Mouse (Mus musculus) heart, postnatal 0 days (tissue): ENCODE results near the gene Sclt1.

Experiments
- CTCF ChIP-seq: IDR thresholded peaks from 2 replicates; pipeline ENCODE4 v1.5.1; 2016; ENCODE audit warnings: antibody characterized with exemption, control low read depth, low read depth
- EP300 ChIP-seq: IDR thresholded peaks from 2 replicates; pipeline ENCODE4 v1.6.1; 2016; ENCODE audit warnings: antibody characterized with exemption, low read depth

DNA sequence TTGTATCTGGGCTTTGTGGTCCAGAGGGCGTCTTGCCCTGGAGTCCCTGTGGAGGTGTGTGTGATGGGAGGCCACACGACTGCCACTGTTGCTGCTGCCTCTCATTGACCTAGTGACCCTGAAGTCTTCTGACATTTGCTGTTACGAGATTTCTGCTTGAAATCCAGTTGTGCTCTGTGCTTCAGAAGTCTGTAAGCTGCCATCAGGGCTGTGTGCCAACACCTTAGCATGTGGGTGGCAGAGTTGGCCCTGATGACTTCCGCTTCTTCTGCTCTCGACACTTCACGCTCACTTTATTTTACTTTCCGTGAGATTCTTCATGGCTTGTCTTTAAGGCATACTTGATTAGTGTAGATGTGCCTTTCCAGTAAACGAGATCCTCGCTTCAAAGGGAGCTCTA lies 143.9 kb downstream of the Sclt1 start:
- no peak for TF ChIP-seq EP300
- no peak for TF ChIP-seq CTCF
